Mouse (Mus musculus) retina, postnatal 7 days (tissue): Measurements from ENCODE around the gene Ccdc169.
"Not testable (repeated sequence)": the region's sequence is repeated elsewhere in the genome, so short reads cannot be mapped to it uniquely, and the experiment has no call there.

Experiments
- DNase-seq: peaks from one replicate; pipeline ENCODE4 v3.0.0-alpha.2; 2012; ENCODE audit warnings: low read depth, low spot score

Ccdc169 gene

GRCm38 (mm10) chr3:55195581-55196327 lies 58.6 kb downstream of the Ccdc169 start:
- no peak for DNase-seq

DNA sequence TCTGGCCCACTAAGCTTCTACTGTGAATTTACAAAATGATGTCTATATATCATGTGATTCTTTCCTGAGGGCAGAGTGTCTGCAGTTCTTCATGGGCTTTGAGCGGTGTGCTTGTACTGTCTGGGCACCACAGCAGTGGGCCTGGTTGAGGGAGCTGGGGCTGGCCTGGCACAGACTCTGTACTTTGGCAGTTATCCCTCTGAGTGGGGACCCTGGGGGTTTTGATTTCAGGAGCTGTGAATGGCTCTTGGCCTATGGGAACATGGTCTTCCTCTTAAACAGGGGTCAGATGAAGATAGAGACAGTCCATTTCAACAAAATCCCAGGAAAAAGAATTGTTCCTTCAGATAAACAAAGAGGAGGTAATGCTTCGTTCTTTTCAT lies 59.2 kb downstream of the Ccdc169 start:
- DNase-seq = no peak

DNA sequence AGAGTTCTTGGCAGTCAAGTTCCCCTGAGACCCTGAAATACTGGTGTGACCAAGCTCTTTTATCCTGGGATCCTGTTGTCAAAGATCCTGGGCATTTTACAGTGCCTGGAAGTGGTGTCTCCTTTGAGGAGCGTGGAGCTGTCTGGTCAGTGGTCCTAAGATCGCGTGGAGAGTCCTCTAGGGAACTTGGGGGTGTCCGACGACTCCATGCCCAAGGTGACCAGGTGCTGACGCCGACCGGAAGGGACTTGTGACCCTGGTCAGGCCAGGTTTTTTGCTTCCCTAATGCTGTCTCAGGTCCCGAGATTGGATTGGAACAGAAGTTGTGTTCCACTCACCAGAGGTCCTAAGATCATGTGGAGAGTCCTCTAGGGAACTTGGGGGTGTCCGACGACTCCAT lies 66.5 kb downstream of the Ccdc169 start:
- DNase-seq = not testable (repeated sequence)

DNA sequence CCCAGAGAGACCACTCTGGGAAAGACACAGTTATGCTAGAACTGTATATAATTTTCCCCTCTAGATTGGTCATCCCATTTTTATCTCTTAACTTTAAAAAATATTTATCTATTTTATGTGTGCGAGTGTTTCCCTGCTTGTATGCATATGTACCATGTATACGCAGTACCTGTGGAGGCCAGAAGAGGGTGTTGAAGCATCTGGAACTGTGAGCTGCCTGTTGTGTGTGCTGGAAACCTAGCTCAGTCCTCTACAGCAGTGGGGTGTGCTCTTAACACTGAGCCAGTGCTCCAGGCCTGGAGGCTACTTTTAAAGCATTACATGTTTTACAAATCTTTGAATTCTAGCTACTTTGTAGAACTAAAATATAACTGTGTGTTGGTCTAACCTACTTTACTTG lies 69.3 kb downstream of the Ccdc169 start:
- DNase-seq = no peak

DNA sequence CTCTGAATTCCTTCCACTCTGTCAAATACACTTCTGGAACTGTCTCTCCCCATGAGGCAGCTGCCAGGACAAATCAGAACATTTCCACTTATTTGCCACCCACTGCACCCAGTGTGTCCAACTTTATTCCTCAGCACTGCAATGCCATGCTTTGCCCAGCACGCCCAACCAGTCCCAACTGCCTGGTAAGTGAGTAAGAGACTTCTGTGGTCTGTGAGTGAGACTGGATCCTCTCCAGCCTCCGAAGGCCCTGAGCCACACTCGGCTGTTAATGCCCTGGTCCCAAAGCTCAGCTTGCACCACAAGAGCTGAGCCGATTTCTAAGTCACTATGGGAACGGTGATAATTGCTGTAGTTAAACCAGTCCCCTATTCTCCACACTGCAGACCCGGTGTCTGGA lies 70.5 kb downstream of the Ccdc169 start:
- DNase-seq = no peak

DNA sequence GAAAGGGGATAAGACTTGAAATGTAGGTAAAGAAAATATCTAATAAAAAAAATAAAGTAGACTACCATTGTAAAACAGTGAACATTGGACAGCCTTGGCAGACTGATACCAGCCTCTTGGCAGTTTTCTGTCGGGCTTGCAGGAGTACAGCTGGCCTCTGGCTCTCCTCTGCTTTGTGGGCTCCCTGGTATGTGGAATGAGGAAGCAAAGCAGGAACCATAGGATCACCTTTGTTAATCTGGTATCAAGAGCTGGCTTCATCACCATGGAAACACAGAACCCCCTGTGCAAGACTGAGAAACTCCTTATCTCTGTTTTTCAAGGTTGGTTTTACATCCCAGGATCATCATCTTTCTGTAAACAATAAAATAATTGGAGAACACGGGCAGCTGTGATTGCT lies 75.1 kb downstream of the Ccdc169 start:
- no peak for DNase-seq

- DNase-seq = no peak
These were observed 76.6 kb downstream of the Ccdc169 start for GRCm38 (mm10) chr3:55213785-55214184.

GRCm38 (mm10) chr3:55214413-55214812 lies 77.3 kb downstream of the Ccdc169 start:
- DNase-seq = no peak

- DNase-seq = no peak
These were observed 85.4 kb downstream of the Ccdc169 start for GRCm38 (mm10) chr3:55222502-55222901.
